Mouse (Mus musculus) G1E (cell line): ENCODE results near the gene Coq4. TPM values are rescaled to one million over a fixed set of nuclear protein-coding genes. Genes with fewer than 3 reads are reported as not detected.

Experiments used
- ATAC-seq: 2 replicates; pipeline ENCODE4 v1.8.0; 2016; ENCODE audit warnings: mild to moderate bottlenecking; ENCODE audit not compliant: insufficient number of reproducible peaks, poor library complexity, low FRiP score, severe bottlenecking; ENCODE audit errors: extremely low read depth
- DNase-seq: peaks from one replicate; pipeline ENCODE4 v3.0.0; 2012; ENCODE audit warnings: low spot score
- H3K27me3 ChIP-seq: 2 replicates; pipeline ENCODE4 v1.6.1; 2012; ENCODE audit warnings: mild to moderate bottlenecking, low read length, inconsistent platforms; ENCODE audit not compliant: insufficient read depth
- H3K36me3 ChIP-seq: replicated peaks from 2 replicates; pipeline ENCODE3; 2012; ENCODE audit warnings: mild to moderate bottlenecking, inconsistent platforms
- H3K4me1 ChIP-seq: 2 replicates; pipeline ENCODE4 v1.6.1; 2012; ENCODE audit warnings: low read depth, low read length, inconsistent platforms, mixed read lengths; ENCODE audit not compliant: insufficient read depth
- H3K4me3 ChIP-seq: 2 replicates; pipeline ENCODE4 v1.5.1; 2012; ENCODE audit warnings: low read depth, mild to moderate bottlenecking, inconsistent platforms, low read length, moderate library complexity, mixed read lengths
- H3K9me3 ChIP-seq: replicated peaks from 2 replicates; pipeline ENCODE4 v1.6.1; 2012; ENCODE audit warnings: inconsistent platforms
- CTCF ChIP-seq: IDR thresholded peaks from 2 replicates; pipeline ENCODE4 v1.5.1; 2012; ENCODE audit warnings: low read depth, low read length, inconsistent platforms, mixed read lengths
- GATA1 ChIP-seq: IDR thresholded peaks from 2 replicates; pipeline ENCODE4 v1.6.1; 2012; ENCODE audit warnings: borderline replicate concordance, low read length, inconsistent platforms, mixed read lengths
- GATA2 ChIP-seq: IDR thresholded peaks from 2 replicates; pipeline ENCODE4 v1.6.1; 2012; ENCODE audit warnings: low read depth, low read length, inconsistent platforms, borderline replicate concordance
- POLR2AphosphoS5 ChIP-seq: IDR thresholded peaks from 2 replicates; pipeline ENCODE4 v1.6.1; 2012; ENCODE audit warnings: low read depth, low read length, inconsistent platforms; ENCODE audit not compliant: insufficient replicate concordance
- TAL1 ChIP-seq: conservative IDR thresholded peaks from 2 replicates; pipeline ENCODE4 v1.6.1; 2012; ENCODE audit warnings: low read depth, low read length, inconsistent platforms, mixed read lengths
- polyA plus RNA-seq: library from polyadenylated mRNA; stranded (reverse); fragments of >175 nt; gene quantifications from 2 replicates; pipeline ENCODE4 v1.2.3, GENCODE M21; 2012
- total RNA-seq, 2 experiments: library from RNA; stranded (forward) in 1 of 2; stranded (reverse) in 1 of 2; fragments of 200-1000 nt in 1 of 2; fragments of >200 nt in 1 of 2; fragmentation: Nextera tagmentation in 1 of 2; gene quantifications; 2 replicates each; pipeline ENCODE4 v1.2.3; 2014 to 2017

Coq4 gene
- total and polyA plus RNA-seq, 3 experiments: 11.1 to 242 (median 20.1) TPM

DNA sequence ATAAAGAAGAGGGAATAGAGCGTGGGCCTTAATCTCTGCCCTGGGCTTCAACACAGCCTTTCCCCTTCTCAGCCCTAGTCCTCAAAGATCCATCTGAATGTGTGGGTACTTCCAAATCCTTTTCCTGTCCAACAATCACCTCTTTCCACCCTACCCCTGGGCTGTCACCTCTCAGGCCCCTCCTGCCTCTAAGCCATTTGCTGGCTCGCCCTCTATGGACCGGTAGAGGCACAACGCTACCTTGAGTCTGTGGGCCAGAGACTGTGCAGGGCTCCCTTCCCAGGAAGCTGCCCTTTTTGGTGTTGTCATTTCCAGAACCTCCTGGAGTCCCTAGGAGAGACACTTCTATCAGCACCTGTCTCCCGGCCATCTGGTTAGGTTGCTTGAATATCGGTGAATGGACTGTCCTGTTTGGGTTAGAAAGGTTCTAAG lies 16.1 kb downstream of the Coq4 start:
- peaks cover 17% of the 10 kb centered on the region for H3K4me1 ChIP-seq
- TF ChIP-seq CTCF: 0 out of 2 replicates have a peak, but pooled peaks have one; percentile 5
- TF ChIP-seq GATA1: no peak

DNA sequence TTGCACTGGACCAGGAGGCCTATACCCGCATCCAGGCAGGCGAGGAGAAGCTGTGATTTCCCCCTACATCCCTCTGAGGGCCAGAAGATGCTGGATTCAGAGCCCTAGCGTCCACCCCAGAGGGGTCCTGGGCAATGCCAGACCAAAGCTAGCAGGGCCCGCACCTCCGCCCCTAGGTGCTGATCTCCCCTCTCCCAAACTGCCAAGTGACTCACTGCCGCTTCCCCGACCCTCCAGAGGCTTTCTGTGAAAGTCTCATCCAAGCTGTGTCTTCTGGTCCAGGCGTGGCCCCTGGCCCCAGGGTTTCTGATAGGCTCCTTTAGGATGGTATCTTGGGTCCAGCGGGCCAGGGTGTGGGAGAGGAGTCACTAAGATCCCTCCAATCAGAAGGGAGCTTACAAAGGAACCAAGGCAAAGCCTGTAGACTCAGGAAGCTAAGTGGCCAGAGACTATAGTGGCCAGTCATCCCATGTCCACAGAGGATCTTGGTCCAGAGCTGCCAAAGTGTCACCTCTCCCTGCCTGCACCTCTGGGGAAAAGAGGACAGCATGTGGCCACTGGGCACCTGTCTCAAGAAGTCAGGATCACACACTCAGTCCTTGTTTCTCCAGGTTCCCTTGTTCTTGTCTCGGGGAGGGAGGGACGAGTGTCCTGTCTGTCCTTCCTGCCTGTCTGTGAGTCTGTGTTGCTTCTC lies 28.5 kb downstream of the Coq4 start:
- Histone ChIP-seq H3K9me3 (no peaks in the 10 kb centered on the region), H3K4me1 (peaks cover 28% of the 10 kb centered on the region), H3K27me3 (no peaks in the 10 kb centered on the region), H3K36me3 (peaks cover 48% of the 10 kb centered on the region), H3K4me3 (no peak overlapping the region)
- no peak for ATAC-seq
- DNase-seq: no peak
- TF ChIP-seq GATA1 (no peak), TAL1 (no peak), GATA2 (no peak), POLR2AphosphoS5 (no peak), CTCF (no peak)

More for the DNA sequence above, 16.1 kb downstream of the Coq4 start:
- peak overlapping the region; percentile 92; the same call in 1 of the 2 replicates for H3K4me3 ChIP-seq
- ATAC-seq (peak; percentile 66; the same call in 1 of the 2 replicates), DNase-seq (peak; percentile 67)
- H3K27me3 ChIP-seq: peaks cover 13% of the 10 kb centered on the region
- H3K36me3 ChIP-seq: peaks cover 42% of the 10 kb centered on the region
- no peaks in the 10 kb centered on the region for H3K9me3 ChIP-seq

DNA sequence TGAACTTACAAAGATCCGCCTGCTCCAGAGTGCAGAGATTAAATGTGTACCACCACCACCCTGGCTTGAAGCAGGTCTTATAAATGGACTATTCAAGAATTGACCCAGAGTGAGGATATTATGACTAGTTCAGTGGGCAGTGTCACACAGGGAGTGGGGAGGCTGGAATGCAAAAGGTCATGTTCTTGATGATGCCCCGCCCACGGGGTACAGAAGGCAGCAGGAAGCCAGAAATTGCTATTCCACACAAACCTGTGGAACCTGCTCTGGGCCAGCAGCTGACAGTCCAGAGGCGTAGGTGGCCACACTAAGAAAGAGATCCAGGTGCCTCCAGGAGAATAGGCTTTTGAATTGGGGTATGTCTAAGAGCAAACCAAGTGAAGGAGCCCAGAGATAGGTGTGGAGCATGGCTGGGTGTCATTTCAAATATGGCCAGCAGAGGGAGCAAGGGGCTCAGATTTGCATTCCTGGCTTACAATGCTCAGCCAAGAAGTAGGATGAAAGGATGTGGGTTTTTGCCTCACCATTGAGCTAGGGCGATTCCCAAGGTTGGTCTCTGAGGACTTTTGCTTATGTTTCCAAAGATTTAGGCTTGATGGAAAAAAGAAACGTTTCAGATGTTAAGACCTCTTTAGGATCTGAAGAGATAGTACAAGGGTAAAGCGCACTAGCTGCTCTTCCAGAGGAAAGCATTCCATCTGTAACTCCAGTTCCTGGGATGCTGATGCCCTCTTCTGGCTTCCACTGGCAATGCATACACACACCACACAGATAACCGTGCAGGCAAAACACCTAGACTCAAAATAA lies 30.3 kb downstream of the Coq4 start:
- peak; percentile 65 for DNase-seq
- Histone ChIP-seq H3K4me1 (peaks cover 30% of the 10 kb centered on the region), H3K4me3 (no peak overlapping the region), H3K27me3 (no peaks in the 10 kb centered on the region), H3K36me3 (peaks cover 30% of the 10 kb centered on the region), H3K9me3 (no peaks in the 10 kb centered on the region)
- TF ChIP-seq CTCF (peak; percentile 96), POLR2AphosphoS5 (no peak)
- ATAC-seq: peak; percentile 22; the same call in 1 of the 2 replicates

DNA sequence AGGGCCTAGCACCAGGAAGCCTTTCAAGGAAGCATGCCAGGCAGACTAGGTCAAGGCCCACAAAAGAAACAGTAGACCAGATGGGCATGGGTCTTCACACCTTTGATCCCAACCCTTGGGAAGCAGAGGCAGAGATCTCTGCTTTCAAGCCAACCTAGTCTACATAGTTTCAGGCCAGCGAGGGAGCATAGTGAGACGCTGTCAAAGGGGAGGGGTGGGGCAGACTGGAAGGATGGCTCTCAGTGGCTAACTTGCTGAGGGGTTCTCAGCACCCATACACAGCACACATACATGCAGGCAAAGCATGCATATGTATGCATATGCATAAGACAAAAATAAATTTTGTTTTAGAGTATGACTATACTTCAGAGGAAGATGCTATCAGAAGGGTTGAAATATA lies 32.1 kb downstream of the Coq4 start:
- H3K27me3 ChIP-seq: no peaks in the 10 kb centered on the region
- H3K36me3 ChIP-seq: peaks cover 20% of the 10 kb centered on the region
- H3K9me3 ChIP-seq: no peaks in the 10 kb centered on the region
- peaks cover 30% of the 10 kb centered on the region for H3K4me1 ChIP-seq
- no peak overlapping the region; the same call in 1 of the 2 replicates for H3K4me3 ChIP-seq
- no peak for ATAC-seq
- TF ChIP-seq TAL1 (no peak), GATA1 (no peak), CTCF (no peak), GATA2 (no peak), POLR2AphosphoS5 (no peak)
- no peak for DNase-seq

DNA sequence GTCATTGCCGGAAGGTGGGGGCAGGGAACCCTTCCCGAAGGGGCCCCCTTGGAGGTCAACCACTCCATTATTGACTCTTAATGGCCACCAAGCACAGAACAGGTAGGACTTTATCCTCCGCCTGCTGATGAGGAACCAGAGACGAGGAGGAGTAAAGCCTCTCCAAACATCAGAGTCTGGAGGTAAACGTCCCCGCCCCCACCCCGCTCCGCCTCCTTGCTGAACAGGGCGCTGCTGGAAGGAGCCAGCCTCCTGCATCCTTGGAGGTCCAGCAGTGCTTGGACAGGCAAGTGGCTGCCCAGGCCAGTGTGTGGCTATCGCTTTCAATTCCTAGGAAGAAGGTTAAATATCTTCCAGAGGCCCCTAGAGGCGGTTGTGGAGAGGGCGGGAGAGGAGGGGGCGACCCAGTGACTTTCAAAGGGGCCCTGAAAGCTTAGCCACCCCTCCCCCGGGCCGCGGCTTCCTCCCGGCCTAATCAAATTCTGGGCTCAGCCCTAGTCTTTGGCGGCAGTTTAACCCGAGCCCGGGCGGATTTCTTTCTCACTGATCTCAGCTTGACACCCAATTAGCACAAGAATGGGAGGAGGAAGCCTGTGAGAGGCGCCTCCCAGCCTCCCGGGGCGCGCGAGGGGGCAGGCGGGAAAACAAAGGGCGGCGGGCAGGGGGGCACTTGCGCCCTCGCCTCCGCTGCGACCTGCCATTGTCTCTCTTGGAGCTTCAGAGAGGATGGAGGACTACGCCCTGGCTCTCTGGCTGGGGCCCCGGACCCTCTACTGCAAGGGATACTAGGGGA lies 32.9 kb downstream of the Coq4 start, which contains the start of gene Urm1:
TSS of gene Urm1 (plus strand) at position 51 of the 793 bp plus-strand sequence.
- no peaks in the 10 kb centered on the region for H3K27me3 ChIP-seq
- peaks cover 14% of the 10 kb centered on the region for H3K36me3 ChIP-seq
- H3K4me1 ChIP-seq: peaks cover 33% of the 10 kb centered on the region
- DNase-seq (peak; percentile 76), ATAC-seq (no peak)
- TF ChIP-seq GATA1: no peak
- no peaks in the 10 kb centered on the region for H3K9me3 ChIP-seq
- peak within 1 kb of the TSS; percentile 71 for H3K4me3 ChIP-seq

DNA sequence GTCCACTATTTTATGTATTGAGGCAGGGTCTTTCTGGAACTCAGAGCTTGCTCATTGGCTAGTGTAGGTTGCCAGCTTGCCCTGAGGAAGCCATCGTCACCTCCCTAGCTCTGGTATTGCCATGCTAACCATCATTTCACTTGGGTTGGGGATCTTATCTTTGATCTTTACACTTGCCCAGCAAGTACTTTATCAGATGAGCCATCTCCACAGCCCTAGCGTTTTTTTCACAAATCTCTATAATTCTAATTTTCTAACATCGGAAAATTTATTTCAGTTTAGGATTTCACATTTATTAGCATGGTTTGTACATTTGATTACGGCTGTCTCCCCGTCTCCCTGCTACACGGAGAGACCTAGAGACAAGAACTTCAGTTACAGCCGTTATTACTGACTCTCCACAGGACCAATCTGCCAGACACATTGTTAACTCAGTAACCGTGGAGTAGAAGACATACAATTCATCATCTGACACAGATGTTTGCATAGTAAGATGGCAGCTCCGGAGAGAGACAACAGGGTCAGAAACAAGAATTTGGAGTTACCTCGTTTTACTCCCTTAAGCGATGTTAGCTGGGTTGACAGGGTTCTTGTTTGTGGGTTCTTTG lies 39.1 kb downstream of the Coq4 start:
- ATAC-seq (no peak), DNase-seq (no peak)
- Histone ChIP-seq H3K4me3 (peak overlapping the region; percentile 96), H3K27me3 (no peaks in the 10 kb centered on the region), H3K36me3 (peaks cover 34% of the 10 kb centered on the region), H3K9me3 (no peaks in the 10 kb centered on the region), H3K4me1 (peaks cover 32% of the 10 kb centered on the region)
- TF ChIP-seq POLR2AphosphoS5 (no peak), TAL1 (no peak), CTCF (no peak), GATA2 (no peak), GATA1 (no peak)
